Mouse (Mus musculus) forebrain, embryonic 15.5 days (tissue): ENCODE results near the gene Olfr645. TPM values are rescaled to one million over a fixed set of nuclear protein-coding genes. Genes with fewer than 3 reads are reported as not detected.

Experiments
- ATAC-seq: fragments of 200-750 bp; cut with Nextera tagmentation; replicated peaks from 2 replicates; pipeline ENCODE4 v1.8.0; 2017; ENCODE audit warnings: mild to moderate bottlenecking, moderate TSS enrichment, moderate library complexity
- H3K27ac ChIP-seq: fragments of 300-500 bp; sonication (generic); replicated peaks from 2 replicates; pipeline ENCODE4 v1.5.1; 2015; ENCODE audit warnings: mild to moderate bottlenecking, inconsistent platforms
- H3K27me3 ChIP-seq: fragments of 300-500 bp; sonication (generic); 2 replicates; pipeline ENCODE4 v1.6.1; 2015; ENCODE audit warnings: inconsistent platforms
- H3K36me3 ChIP-seq: fragments of 300-500 bp; sonication (generic); 2 replicates; pipeline ENCODE4 v1.6.1; 2015; ENCODE audit warnings: mild to moderate bottlenecking, inconsistent platforms
- H3K4me1 ChIP-seq: fragments of 300-500 bp; sonication (generic); 2 replicates; pipeline ENCODE4 v1.6.1; 2015; ENCODE audit warnings: inconsistent platforms
- H3K4me2 ChIP-seq: fragments of 300-500 bp; sonication (generic); replicated peaks from 2 replicates; pipeline ENCODE4 v1.6.1; 2015; ENCODE audit warnings: mild to moderate bottlenecking, inconsistent platforms
- H3K4me3 ChIP-seq: fragments of 300-500 bp; sonication (generic); 2 replicates; pipeline ENCODE4 v1.5.1; 2015; ENCODE audit warnings: mild to moderate bottlenecking, inconsistent platforms
- H3K9ac ChIP-seq: fragments of 300-500 bp; sonication (generic); replicated peaks from 2 replicates; pipeline ENCODE4 v1.6.1; 2015; ENCODE audit warnings: mild to moderate bottlenecking, inconsistent platforms
- H3K9me3 ChIP-seq: fragments of 300-500 bp; sonication (generic); 2 replicates; pipeline ENCODE4 v1.6.1; 2016; ENCODE audit warnings: inconsistent platforms
- WGBS: fragments of 180-500 bp; shearing (Covaris S2); methylation state at CpG from one replicate; pipeline ENCODE4 v1.1.7; 2015; ENCODE audit warnings: mixed read lengths; 5-methylcytosine and 5-hydroxymethylcytosine counted together
- polyA plus RNA-seq: library from polyadenylated mRNA; unstranded; fragments of >200 nt; fragmentation: Nextera tagmentation; extraction: Ambion mirVana; gene quantifications from 2 replicates; pipeline ENCODE4 v1.2.1, GENCODE M21; 2015

The Olfr645 gene
- not detected in 2 replicates for polyA plus RNA-seq

- WGBS, result 81% methylated on average over 1 of the region's 1 CpGs
- no peak for ATAC-seq
- H3K4me2 ChIP-seq, result no peak within 1 kb of the TSS
Measured at GRCm38 (mm10) chr7:104085365-104085764, at the start of gene Olfr645. Gene Olfr645 (minus strand): TSS chr7:104085465.

GRCm38 (mm10) chr7:104129726-104130125 lies 44.5 kb upstream of the Olfr645 start, which contains the start of gene Ubqln5:
Gene Ubqln5 (minus strand): TSS chr7:104129826.
- Histone ChIP-seq H3K27ac (no peak within 1 kb of the TSS), H3K27me3 (no peaks in the 10 kb centered on the region), H3K4me3 (no peak within 1 kb of the TSS), H3K9ac (no peak within 1 kb of the TSS), H3K4me2 (no peak within 1 kb of the TSS), H3K4me1 (no peaks in the 10 kb centered on the region), H3K9me3 (no peaks in the 10 kb centered on the region), H3K36me3 (no peaks in the 10 kb centered on the region)
- ATAC-seq, result no peak
- WGBS, result 95% methylated on average over 5 of the region's 5 CpGs

More at GRCm38 (mm10) chr7:104085365-104085764, at the start of gene Olfr645:
- Histone ChIP-seq H3K4me3 (no peak within 1 kb of the TSS), H3K9me3 (no peaks in the 10 kb centered on the region), H3K4me1 (no peaks in the 10 kb centered on the region), H3K36me3 (no peaks in the 10 kb centered on the region), H3K9ac (no peak within 1 kb of the TSS), H3K27me3 (no peaks in the 10 kb centered on the region), H3K27ac (no peak within 1 kb of the TSS)

GRCm38 (mm10) chr7:104104757-104104972 lies 19.4 kb upstream of the Olfr645 start, which contains the start of gene Olfr646:
Gene Olfr646 (plus strand): TSS chr7:104104873.
- no peaks in the 10 kb centered on the region for H3K36me3 ChIP-seq
- ATAC-seq, result no peak
- H3K9me3 ChIP-seq, result no peaks in the 10 kb centered on the region
- H3K4me3 ChIP-seq, result no peak within 1 kb of the TSS
- no peaks in the 10 kb centered on the region for H3K4me1 ChIP-seq
- H3K27ac ChIP-seq, result no peak within 1 kb of the TSS
- H3K9ac ChIP-seq, result no peak within 1 kb of the TSS
- no peaks in the 10 kb centered on the region for H3K27me3 ChIP-seq
- H3K4me2 ChIP-seq, result no peak within 1 kb of the TSS

GRCm38 (mm10) chr7:104103913-104104756 lies 18.9 kb upstream of the Olfr645 start:
- 56% methylated on average over 4 of the region's 4 CpGs for WGBS
- ATAC-seq, result no peak

GRCm38 (mm10) chr7:104071769-104072168 lies 13.5 kb downstream of the Olfr645 start, which contains the start of gene Olfr644:
Gene Olfr644 (minus strand): TSS chr7:104071869.
- Histone ChIP-seq H3K4me1 (no peaks in the 10 kb centered on the region), H3K9ac (no peak within 1 kb of the TSS), H3K27ac (no peak within 1 kb of the TSS), H3K4me3 (no peak within 1 kb of the TSS), H3K9me3 (0 out of 2 replicates have a peak, but pooled peaks cover 2% of the 10 kb centered on the region), H3K36me3 (no peaks in the 10 kb centered on the region), H3K4me2 (no peak within 1 kb of the TSS), H3K27me3 (no peaks in the 10 kb centered on the region)
- ATAC-seq, result no peak
- 73% methylated on average over 2 of the region's 2 CpGs for WGBS

More at GRCm38 (mm10) chr7:104103913-104104756, 18.9 kb upstream of the Olfr645 start:
- Histone ChIP-seq H3K9ac (no peak overlapping the region), H3K4me2 (no peak overlapping the region), H3K27me3 (no peaks in the 10 kb centered on the region), H3K9me3 (no peaks in the 10 kb centered on the region), H3K36me3 (no peaks in the 10 kb centered on the region), H3K4me1 (no peaks in the 10 kb centered on the region), H3K27ac (no peak overlapping the region), H3K4me3 (no peak overlapping the region)

- no peak within 1 kb of the TSS for H3K27ac ChIP-seq
- no peaks in the 10 kb centered on the region for H3K4me1 ChIP-seq
- H3K9me3 ChIP-seq, result no peaks in the 10 kb centered on the region
- WGBS, result 49% methylated on average over 2 of the region's 2 CpGs
- no peaks in the 10 kb centered on the region for H3K27me3 ChIP-seq
- no peak within 1 kb of the TSS for H3K4me2 ChIP-seq
- no peaks in the 10 kb centered on the region for H3K36me3 ChIP-seq
- H3K9ac ChIP-seq, result no peak within 1 kb of the TSS
- ATAC-seq, result no peak
- no peak within 1 kb of the TSS for H3K4me3 ChIP-seq
Measured at GRCm38 (mm10) chr7:104061345-104061744, 23.9 kb downstream of the Olfr645 start, which contains the start of gene 4930516K23Rik. Gene 4930516K23Rik (minus strand): TSS chr7:104061445.

- H3K9me3 ChIP-seq, result no peaks in the 10 kb centered on the region
Measured at GRCm38 (mm10) chr7:104059215-104059614, 26.1 kb downstream of the Olfr645 start.

GRCm38 (mm10) chr7:104052566-104052965 lies 32.7 kb downstream of the Olfr645 start, which contains the start of gene Olfr642:
Gene Olfr642 (minus strand): TSS chr7:104052666.
- H3K4me3 ChIP-seq, result no peak within 1 kb of the TSS

More at GRCm38 (mm10) chr7:104059215-104059614, 26.1 kb downstream of the Olfr645 start:
- Histone ChIP-seq H3K36me3 (no peaks in the 10 kb centered on the region), H3K27me3 (no peaks in the 10 kb centered on the region), H3K4me1 (no peaks in the 10 kb centered on the region), H3K9ac (no peak overlapping the region), H3K4me3 (no peak overlapping the region), H3K4me2 (no peak overlapping the region), H3K27ac (no peak overlapping the region)
- WGBS, result 89% methylated on average over 1 of the region's 1 CpGs
- no peak for ATAC-seq

GRCm38 (mm10) chr7:104050745-104051144 lies 34.5 kb downstream of the Olfr645 start:
- H3K9me3 ChIP-seq, result no peaks in the 10 kb centered on the region
- no peak for ATAC-seq
- 92% methylated on average over 4 of the region's 4 CpGs for WGBS
- no peaks in the 10 kb centered on the region for H3K36me3 ChIP-seq
- no peaks in the 10 kb centered on the region for H3K4me1 ChIP-seq
- H3K27me3 ChIP-seq, result no peaks in the 10 kb centered on the region
- no peak overlapping the region for H3K9ac ChIP-seq
- no peak overlapping the region for H3K4me3 ChIP-seq
- no peak overlapping the region for H3K4me2 ChIP-seq
- no peak overlapping the region for H3K27ac ChIP-seq

More at GRCm38 (mm10) chr7:104052566-104052965, 32.7 kb downstream of the Olfr645 start, which contains the start of gene Olfr642:
- WGBS, result 66% methylated on average over 1 of the region's 1 CpGs
- Histone ChIP-seq H3K4me2 (no peak within 1 kb of the TSS), H3K27me3 (no peaks in the 10 kb centered on the region), H3K9ac (no peak within 1 kb of the TSS), H3K27ac (no peak within 1 kb of the TSS), H3K4me1 (no peaks in the 10 kb centered on the region), H3K9me3 (no peaks in the 10 kb centered on the region), H3K36me3 (no peaks in the 10 kb centered on the region)
- ATAC-seq, result no peak

GRCm38 (mm10) chr7:104035145-104035544 lies 50.1 kb downstream of the Olfr645 start, which contains the start of gene Olfr641:
Gene Olfr641 (plus strand): TSS chr7:104035445.
- H3K36me3 ChIP-seq, result no peaks in the 10 kb centered on the region
- H3K4me1 ChIP-seq, result no peaks in the 10 kb centered on the region
- no peak within 1 kb of the TSS for H3K4me2 ChIP-seq
- no peaks in the 10 kb centered on the region for H3K9me3 ChIP-seq
- no peak within 1 kb of the TSS for H3K4me3 ChIP-seq
- H3K27ac ChIP-seq, result no peak within 1 kb of the TSS
- no peaks in the 10 kb centered on the region for H3K27me3 ChIP-seq
- ATAC-seq, result no peak
- WGBS, result 83% methylated on average over 1 of the region's 1 CpGs
- no peak within 1 kb of the TSS for H3K9ac ChIP-seq
